Mouse (Mus musculus): Measurements from ENCODE around the gene Metrnl. TPM values are rescaled to one million over a fixed set of nuclear protein-coding genes. Genes with fewer than 3 reads are reported as not detected.
A peak's percentile ranks its signal among the peaks of the same experiment; 100 is the strongest.

Gene Metrnl
- total RNA-seq, 2 experiments from 2014 or later, result 8.9 to 15.3 TPM

GRCm38 (mm10) chr11:121679581-121679980, 21.8 kb upstream of the Metrnl start:
- no peak for DNase-seq
- intact Hi-C loops (cut with DNase I; ENCODE audit: low total_unique reads), result no loop called here

GRCm38 (mm10) chr11:121680750-121681149, 20.6 kb upstream of the Metrnl start:
- intact Hi-C loops (cut with DNase I; ENCODE audit: low total_unique reads), result no loop called here
- DNase-seq, result no peak

DNA sequence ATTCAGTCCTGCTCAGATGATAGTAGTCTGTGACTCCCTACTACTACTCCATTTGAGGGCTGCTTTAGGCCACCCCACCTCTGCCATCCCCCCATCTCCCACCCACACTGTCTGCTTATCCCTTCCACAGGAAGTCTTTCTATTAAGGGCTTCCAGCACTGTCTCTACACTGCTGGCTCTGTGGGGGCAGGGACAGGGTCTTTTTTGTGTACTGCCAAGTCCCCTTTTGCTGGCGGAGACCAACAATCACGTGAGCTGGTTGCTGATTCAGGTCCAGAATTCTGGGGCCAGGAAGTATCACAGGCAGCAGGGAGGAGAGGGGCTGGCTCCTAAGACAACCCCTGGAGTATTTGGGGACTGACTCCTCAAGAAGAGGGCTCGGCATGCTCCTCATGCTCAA, 18.1 kb upstream of the Metrnl start:
- intact Hi-C loops (cut with DNase I; ENCODE audit: low total_unique reads), result no loop called here
- no peak for DNase-seq

GRCm38 (mm10) chr11:121685491-121686001, 15.8 kb upstream of the Metrnl start:
- intact Hi-C loops (cut with DNase I; ENCODE audit: low total_unique reads), result no loop called here
- DNase-seq, result no peak

DNA sequence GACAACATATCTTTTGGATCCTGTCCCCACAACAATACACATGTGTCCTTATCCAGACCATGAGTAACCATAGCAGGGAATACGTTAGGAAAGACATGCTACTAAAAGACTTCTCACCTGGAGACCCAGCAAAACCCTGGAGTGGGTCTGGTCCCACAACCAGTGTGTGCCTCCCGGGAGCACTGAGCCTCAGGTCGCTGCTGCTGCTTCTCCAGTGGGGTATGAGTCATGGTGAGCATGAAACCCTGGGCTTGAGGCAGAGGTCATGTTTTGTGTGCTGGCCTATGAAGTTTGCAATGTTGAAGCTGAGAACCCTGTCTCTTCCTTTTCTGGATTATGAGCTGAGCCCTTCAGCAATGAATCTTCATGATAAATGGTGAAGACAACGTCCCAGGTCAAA, 15.3 kb upstream of the Metrnl start:
- intact Hi-C loops (cut with DNase I; ENCODE audit: low total_unique reads), result no loop called here

GRCm38 (mm10) chr11:121686674-121687073, 14.7 kb upstream of the Metrnl start:
- peak; percentile 15 for DNase-seq
- intact Hi-C loops (cut with DNase I; ENCODE audit: low total_unique reads), result no loop called here

More for the DNA sequence above, 15.3 kb upstream of the Metrnl start:
- DNase-seq, result no peak

DNA sequence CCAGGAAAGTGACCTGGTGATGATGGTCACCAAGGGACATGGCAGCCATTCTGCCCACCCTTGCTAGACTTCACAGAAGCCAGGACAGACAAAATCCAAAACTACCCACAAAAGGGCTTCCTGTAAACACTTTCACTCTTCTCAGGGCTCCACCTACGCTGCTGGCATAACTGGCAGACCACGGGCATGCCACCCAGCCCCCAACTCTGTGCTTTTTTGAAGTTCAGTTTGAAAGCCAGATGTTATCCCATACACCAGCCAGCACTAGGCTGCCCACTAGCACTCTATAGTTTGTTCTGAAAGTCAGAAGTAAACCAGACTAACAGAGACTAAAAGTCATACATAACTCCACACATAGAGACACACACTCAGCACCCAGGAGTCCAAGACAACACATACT, 13.3 kb upstream of the Metrnl start:
- no peak for DNase-seq
- intact Hi-C loops (cut with DNase I; ENCODE audit: low total_unique reads), result no loop called here

DNA sequence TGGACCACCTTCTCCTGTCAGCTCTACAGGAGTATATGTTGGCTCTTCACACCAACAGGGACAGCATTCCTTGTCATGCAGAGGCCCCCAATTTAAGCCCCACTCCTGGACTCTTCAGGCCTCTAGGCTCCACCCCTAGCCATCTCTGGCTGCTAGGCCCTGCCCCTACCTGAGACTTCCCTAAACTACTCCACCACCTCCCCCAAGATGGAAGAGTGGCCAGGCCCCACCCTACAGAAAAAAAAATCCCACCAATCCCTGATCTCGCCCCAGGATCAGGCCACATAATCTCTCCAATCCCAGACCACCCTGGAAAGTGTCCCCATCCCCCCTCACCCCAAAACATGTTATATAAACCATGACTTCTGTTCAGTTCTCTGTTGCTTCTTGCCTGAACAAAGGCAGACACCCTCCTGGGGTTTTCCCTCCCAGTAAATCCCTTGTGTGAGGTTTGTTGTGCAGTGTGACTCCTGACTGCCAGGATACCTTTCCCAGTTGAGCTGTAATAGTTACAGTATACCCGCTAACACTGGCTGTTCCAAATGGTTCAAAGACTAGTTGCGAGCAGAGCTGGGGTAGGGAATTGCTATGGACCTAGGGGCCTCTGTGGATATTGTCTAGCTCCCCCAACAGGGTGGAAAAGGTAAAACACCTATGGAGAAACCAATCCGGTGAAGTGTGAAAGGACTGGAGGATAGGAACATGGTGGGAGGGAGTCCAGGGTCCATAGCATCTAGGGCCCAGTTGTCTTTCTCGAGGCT, 5.9 kb upstream of the Metrnl start:
- no peak for DNase-seq
- intact Hi-C loops (cut with DNase I; ENCODE audit: low total_unique reads), result no loop called here

GRCm38 (mm10) chr11:121697271-121697670, 4.1 kb upstream of the Metrnl start:
- DNase-seq, result no peak
- intact Hi-C loops (cut with DNase I; ENCODE audit: low total_unique reads), result no loop called here

GRCm38 (mm10) chr11:121698381-121698955, 2.9 kb upstream of the Metrnl start:
- intact Hi-C loops (cut with DNase I; ENCODE audit: low total_unique reads), result no loop called here
- DNase-seq, result no peak

GRCm38 (mm10) chr11:121702111-121702894, 959 bp downstream of the Metrnl start:
- intact Hi-C loops (cut with DNase I; ENCODE audit: low total_unique reads), result no loop called here
- peak; percentile 94 for DNase-seq

DNA sequence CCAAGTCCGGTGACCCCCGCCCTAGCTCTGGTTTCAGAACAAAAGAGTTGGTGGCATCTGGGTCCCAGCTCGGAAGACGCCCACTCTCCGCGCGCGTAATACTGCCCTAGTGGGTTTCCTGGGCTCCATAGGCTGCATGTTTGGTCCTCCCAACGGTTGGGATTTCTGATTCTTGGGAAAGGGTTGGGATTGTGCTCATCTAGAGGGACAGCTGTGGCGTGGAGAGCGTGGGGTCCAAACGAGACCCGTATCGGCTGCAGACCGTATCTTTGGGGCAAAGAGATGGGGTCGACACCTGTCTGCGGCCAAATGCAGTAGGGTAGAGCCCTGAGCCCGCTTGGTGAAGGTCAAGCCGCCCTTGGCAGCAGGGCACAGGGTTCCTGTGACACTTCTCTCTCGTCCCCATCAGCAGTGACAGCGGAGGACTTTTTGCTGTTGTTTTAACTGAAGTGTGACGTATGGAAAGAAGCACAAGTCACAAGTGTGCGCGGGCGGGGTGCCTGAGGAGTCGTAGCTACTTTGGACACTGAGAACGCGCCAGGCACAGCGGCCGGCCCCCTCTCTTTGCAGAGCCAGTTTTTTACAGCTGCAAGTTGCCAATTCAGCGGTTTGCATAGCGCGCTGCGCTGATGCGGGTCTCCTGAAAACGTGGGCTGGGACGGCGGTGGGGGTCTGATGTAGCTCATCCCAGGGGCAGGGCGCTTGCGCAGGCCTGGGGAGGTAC, 1.7 kb downstream of the Metrnl start:
- peak; percentile 78 for DNase-seq
- intact Hi-C loops (cut with DNase I; ENCODE audit: low total_unique reads), result no loop called here

DNA sequence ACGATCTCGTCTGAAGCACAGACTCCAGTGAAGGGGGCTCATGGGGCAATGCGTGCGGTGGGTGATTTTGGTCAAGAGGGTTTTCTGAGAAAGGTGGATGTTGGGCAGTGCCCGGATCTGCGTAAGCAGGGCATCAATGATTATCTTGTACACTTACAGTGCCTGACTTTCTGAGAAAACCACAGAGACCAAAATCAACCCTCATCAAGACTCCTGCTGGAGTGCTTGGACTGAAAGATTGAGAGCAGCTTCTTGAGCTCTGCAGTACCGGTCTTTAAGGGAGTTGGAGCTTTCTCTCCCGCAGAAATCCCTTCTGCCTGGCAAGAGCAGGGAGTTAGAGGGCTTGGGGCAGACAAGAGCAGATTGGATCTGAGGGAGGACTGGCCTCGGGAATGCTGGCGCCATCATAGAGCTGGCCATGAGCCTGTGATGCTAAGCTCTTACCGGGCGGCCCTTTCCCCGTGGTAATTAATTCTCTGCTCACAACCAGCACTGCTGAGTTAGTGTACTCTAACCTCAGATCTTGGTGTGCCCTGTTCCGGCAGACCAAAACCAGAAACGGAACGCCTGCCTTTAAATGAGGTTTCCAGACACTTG, 2.4 kb downstream of the Metrnl start:
- peak; percentile 32 for DNase-seq
- intact Hi-C loops (cut with DNase I; ENCODE audit: low total_unique reads), result no loop called here

DNA sequence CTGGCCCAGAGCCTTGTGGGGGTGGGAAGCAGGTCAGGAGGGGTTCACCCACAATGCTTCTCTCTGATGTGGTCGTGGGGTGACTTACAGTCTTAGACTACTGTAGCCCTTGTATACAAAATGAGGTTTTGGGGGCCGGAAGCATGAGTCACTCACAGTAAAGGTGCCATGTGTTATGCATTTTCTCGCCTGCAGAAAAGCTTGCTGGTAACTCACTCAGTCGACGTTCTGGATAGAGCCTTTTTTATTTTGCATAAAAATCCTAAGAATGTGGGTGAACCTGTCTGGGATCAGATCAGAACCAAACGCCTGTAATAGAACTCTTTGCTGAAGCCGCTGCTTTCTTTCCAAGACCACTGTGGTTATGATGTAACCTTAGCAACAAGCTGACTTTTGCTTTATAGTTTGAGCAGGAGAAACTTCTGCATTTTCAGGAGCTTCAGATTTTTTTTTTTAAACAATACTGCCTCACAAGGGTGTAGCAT, 5.2 kb downstream of the Metrnl start:
- DNase-seq, result no peak
- intact Hi-C loops (cut with DNase I; ENCODE audit: low total_unique reads), result no loop called here

DNA sequence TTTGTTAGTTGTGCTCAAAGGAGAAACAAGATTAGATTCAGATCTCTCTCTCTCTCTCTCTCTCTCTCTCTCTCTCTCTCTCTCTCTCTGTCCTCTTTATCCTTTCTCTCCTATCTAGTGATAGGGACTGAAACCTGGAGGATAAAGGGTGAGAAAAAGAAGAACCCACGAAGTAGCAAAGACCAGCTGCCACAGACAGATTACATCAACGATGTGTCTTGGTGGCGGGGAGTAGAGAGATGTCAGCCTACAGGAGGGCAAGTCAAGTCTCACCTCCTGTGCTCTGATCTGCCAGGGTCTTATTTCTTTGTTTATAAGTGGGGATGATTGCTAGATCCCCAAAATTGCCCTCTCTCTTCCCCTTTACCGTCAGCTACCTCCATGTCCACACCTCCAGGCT, 7.9 kb downstream of the Metrnl start:
- intact Hi-C loops (cut with DNase I; ENCODE audit: low total_unique reads), result no loop called here
- DNase-seq, result no peak

DNA sequence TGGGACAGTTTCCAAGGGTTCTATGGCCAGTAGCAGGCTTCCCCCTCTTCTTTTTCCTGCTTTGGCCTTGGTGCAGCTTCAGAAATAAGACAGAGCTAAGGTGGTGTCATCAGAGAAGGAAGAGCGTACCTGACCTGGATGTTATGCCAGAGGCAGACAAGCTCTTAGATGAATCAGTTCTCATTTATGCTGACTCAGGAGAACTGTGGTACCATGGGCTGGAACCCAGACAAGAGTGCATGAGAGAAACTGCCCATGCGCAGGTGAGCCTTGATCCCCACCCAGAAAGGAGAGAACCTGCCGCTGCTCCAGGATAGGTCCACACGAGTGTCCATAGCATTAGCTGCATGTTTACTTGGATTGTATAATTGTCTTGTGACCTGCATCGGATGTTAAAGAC, 8.9 kb downstream of the Metrnl start:
- intact Hi-C loops (cut with DNase I; ENCODE audit: low total_unique reads), result no loop called here
- DNase-seq, result no peak

DNA sequence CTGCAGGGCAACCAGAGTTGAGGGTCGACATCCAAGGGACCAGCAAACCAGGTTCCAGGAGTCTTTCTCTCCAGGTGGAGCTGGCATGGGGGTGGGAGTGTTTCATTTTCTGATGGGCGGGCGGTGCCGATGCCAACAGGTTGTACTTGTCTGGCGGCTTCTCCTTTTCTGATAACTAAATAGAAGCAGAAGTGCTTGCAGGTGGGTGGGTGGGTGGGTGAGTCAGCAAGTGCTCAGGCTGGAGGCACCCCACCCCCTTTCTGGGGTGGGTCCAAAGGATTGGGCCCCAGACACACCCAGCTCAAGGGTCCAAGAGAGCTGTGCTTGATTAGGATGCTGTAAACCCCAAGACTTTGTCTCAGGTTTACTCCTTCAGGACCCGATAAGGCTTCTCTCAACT, 11.6 kb downstream of the Metrnl start:
- intact Hi-C loops (cut with DNase I; ENCODE audit: low total_unique reads), result no loop called here
- no peak for DNase-seq

DNA sequence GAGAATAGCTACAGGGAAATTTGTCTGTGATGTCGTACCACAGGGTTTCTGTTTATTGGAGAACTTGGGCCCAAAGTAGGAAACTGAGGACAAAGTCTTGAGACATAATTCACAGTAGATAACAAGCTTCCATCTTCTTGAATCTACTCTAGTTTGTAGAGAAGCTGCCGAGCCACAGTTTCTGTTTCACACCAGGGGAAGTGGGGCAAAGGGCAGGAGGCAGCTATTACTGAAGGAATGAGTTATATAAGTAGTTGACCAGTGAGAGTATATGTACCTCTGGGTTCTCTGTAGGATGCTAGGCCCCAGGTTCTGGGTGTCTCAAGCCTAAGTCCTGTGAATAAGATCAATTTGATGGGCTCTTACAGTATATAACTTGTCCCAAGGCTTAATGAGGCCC, 12.2 kb downstream of the Metrnl start:
- intact Hi-C loops (cut with DNase I; ENCODE audit: low total_unique reads), result no loop called here
- DNase-seq, result no peak

DNA sequence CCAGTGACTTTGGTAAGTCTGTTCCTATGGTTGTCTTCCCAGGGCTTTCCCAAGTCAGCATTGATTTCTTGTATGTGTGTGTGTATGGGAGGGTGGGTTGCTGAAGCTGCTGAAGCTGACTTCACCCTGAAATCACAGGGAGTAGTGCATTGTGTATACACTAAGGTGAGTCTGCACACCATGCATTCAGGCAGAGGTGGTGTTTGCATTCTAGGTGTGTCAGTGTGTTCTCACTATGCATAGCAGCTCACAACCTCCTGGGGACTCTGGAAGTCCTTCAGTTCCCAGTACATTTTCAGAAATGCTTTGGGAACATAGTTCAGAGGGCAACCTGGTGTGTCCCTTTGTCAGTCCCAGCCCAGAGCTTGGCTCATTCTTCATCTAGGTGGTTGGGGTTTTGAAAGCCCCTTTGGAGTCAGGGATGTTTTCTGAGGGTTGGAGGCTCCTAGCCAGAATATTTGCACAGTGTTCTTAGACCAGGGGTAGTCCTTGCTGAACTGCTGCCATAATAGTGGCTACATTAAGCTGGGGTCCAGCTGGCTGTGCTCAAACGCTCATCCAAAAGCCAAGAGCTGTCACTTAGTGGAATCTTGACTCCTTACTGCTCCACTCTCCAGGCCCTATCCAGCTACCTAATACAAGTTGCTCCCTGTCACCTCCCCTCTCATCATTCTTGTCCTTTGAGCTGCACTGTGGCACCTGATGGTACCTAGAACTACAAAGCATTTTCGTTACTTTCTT, 13.6 kb downstream of the Metrnl start:
- no peak for DNase-seq
- intact Hi-C loops (cut with DNase I; ENCODE audit: low total_unique reads), result no loop called here

Measured in gastrocnemius, postnatal 14 days (tissue).